Mouse (Mus musculus) neural tube, embryonic 14.5 days (tissue): Measurements from ENCODE around the gene Gm14190. TPM values are rescaled to one million over a fixed set of nuclear protein-coding genes. Genes with fewer than 3 reads are reported as not detected.
"Not testable (repeated sequence)": the region's sequence is repeated elsewhere in the genome, so short reads cannot be mapped to it uniquely, and the experiment has no call there.

Experiments used
- ATAC-seq: fragments of 200-750 bp; cut with Nextera tagmentation; 2 replicates; pipeline ENCODE4 v1.8.0; 2017; ENCODE audit warnings: low read depth, mild to moderate bottlenecking, moderate TSS enrichment, moderate library complexity
- H3K27ac ChIP-seq: fragments of 300-500 bp; sonication (generic); 2 replicates; pipeline ENCODE4 v1.5.1; 2014; ENCODE audit warnings: low read depth, mild to moderate bottlenecking, control low read depth, low read length, moderate library complexity, mixed read lengths
- H3K27me3 ChIP-seq: fragments of 300-500 bp; sonication (generic); 2 replicates; pipeline ENCODE4 v1.6.1; 2014; ENCODE audit warnings: low read length; ENCODE audit not compliant: control insufficient read depth, insufficient read depth
- H3K36me3 ChIP-seq: fragments of 300-500 bp; sonication (generic); 2 replicates; pipeline ENCODE4 v1.6.1; 2014; ENCODE audit warnings: low read length, mixed read lengths; ENCODE audit not compliant: control insufficient read depth, insufficient read depth
- H3K4me1 ChIP-seq: fragments of 300-500 bp; sonication (generic); 2 replicates; pipeline ENCODE4 v1.6.1; 2014; ENCODE audit warnings: low read length; ENCODE audit not compliant: control insufficient read depth, insufficient read depth
- H3K4me2 ChIP-seq: fragments of 300-500 bp; sonication (generic); 2 replicates; pipeline ENCODE4 v1.6.1; 2014; ENCODE audit warnings: mild to moderate bottlenecking, low read depth, low read length, control low read depth
- H3K4me3 ChIP-seq: fragments of 300-500 bp; sonication (generic); 2 replicates; pipeline ENCODE4 v1.5.1; 2014; ENCODE audit warnings: low read depth, low read length, control low read depth, mixed read lengths
- H3K9ac ChIP-seq: fragments of 300-500 bp; sonication (generic); replicated peaks from 2 replicates; pipeline ENCODE4 v1.6.1; 2014; ENCODE audit warnings: low read depth, mild to moderate bottlenecking, control low read depth, low read length, mixed read lengths
- H3K9me3 ChIP-seq: fragments of 300-500 bp; sonication (generic); 2 replicates; pipeline ENCODE4 v1.6.1; 2016; ENCODE audit warnings: low read length; ENCODE audit not compliant: control insufficient read depth
- WGBS: fragments of 180-500 bp; shearing (Covaris S2); extraction: QIAGEN DNeasy Blood & Tissue Kit; methylation state at CpG from one replicate; pipeline ENCODE4 v1.1.7; 2014; 5-methylcytosine and 5-hydroxymethylcytosine counted together
- polyA plus RNA-seq: library from polyadenylated mRNA; unstranded; fragments of >200 nt; fragmentation: Nextera tagmentation; extraction: Ambion mirVana; gene quantifications from 2 replicates; pipeline ENCODE4 v1.2.1, GENCODE M21; 2014

Gm14190 gene
- polyA plus RNA-seq, 1 experiment from 2014 or later = not detected

GRCm38 (mm10) chr11:99658467-99659010, 32.0 kb downstream of the Gm14190 start, which contains the start of gene Gm11563:
Gene Gm11563, minus strand, starts transcription at chr11:99658960.
- H3K4me3 ChIP-seq, H3K36me3 ChIP-seq, H3K9me3 ChIP-seq, H3K27ac ChIP-seq, H3K4me2 ChIP-seq, H3K27me3 ChIP-seq, H3K4me1 ChIP-seq, ATAC-seq, H3K9ac ChIP-seq: not testable (repeated sequence)
- WGBS = 66% methylated on average over 10 of the region's 10 CpGs

- WGBS = 42% methylated on average over 5 of the region's 5 CpGs
- Histone ChIP-seq H3K4me1 (no peaks in the 10 kb centered on the region), H3K27me3 (no peaks in the 10 kb centered on the region), H3K36me3 (no peaks in the 10 kb centered on the region), H3K4me2 (no peak overlapping the region), H3K27ac (no peak overlapping the region), H3K9me3 (no peaks in the 10 kb centered on the region), H3K9ac (no peak overlapping the region), H3K4me3 (no peak overlapping the region)
- ATAC-seq = no peak
Measured at GRCm38 (mm10) chr11:99657051-99657450, 33.5 kb downstream of the Gm14190 start.

- Histone ChIP-seq H3K4me3 (no peak within 1 kb of the TSS), H3K36me3 (no peaks in the 10 kb centered on the region), H3K4me1 (no peaks in the 10 kb centered on the region), H3K27me3 (no peaks in the 10 kb centered on the region), H3K27ac (no peak within 1 kb of the TSS), H3K9me3 (no peaks in the 10 kb centered on the region), H3K9ac (no peak within 1 kb of the TSS), H3K4me2 (no peak within 1 kb of the TSS)
- no peak for ATAC-seq
- 83% methylated on average over 2 of the region's 2 CpGs for WGBS
Measured at GRCm38 (mm10) chr11:99650136-99650535, 40.4 kb downstream of the Gm14190 start, which contains the start of gene Gm11555. Gene Gm11555, minus strand, starts transcription at chr11:99650236.

- Histone ChIP-seq H3K4me2 (no peak overlapping the region), H3K4me1 (no peaks in the 10 kb centered on the region), H3K4me3 (no peak overlapping the region), H3K27ac (no peak overlapping the region), H3K36me3 (no peaks in the 10 kb centered on the region), H3K9ac (no peak overlapping the region), H3K27me3 (no peaks in the 10 kb centered on the region), H3K9me3 (no peaks in the 10 kb centered on the region)
- no peak for ATAC-seq
- WGBS = 91% methylated on average over 15 of the region's 15 CpGs
Measured at GRCm38 (mm10) chr11:99646444-99646843, 44.1 kb downstream of the Gm14190 start.

GRCm38 (mm10) chr11:99644351-99644750, 46.2 kb downstream of the Gm14190 start:
- no peaks in the 10 kb centered on the region for H3K4me1 ChIP-seq
- no peak overlapping the region for H3K4me2 ChIP-seq
- no peaks in the 10 kb centered on the region for H3K9me3 ChIP-seq
- no peak overlapping the region for H3K9ac ChIP-seq
- WGBS = 61% methylated on average over 3 of the region's 3 CpGs
- H3K4me3 ChIP-seq = no peak overlapping the region
- no peaks in the 10 kb centered on the region for H3K27me3 ChIP-seq
- no peaks in the 10 kb centered on the region for H3K36me3 ChIP-seq
- ATAC-seq = no peak
- no peak overlapping the region for H3K27ac ChIP-seq

GRCm38 (mm10) chr11:99643635-99644139, 46.9 kb downstream of the Gm14190 start, which contains the start of gene Krtap4-7:
Gene Krtap4-7, minus strand, starts transcription at chr11:99644089.
- not testable (repeated sequence) for H3K9ac ChIP-seq, H3K36me3 ChIP-seq, ATAC-seq, H3K27me3 ChIP-seq, H3K9me3 ChIP-seq, H3K27ac ChIP-seq, H3K4me2 ChIP-seq, H3K4me3 ChIP-seq, H3K4me1 ChIP-seq
- 84% methylated on average over 9 of the region's 9 CpGs for WGBS

GRCm38 (mm10) chr11:99640926-99641325, 49.6 kb downstream of the Gm14190 start:
- Histone ChIP-seq H3K4me2 (no peak overlapping the region), H3K27ac (no peak overlapping the region), H3K36me3 (no peaks in the 10 kb centered on the region), H3K4me1 (no peaks in the 10 kb centered on the region), H3K9me3 (no peaks in the 10 kb centered on the region), H3K9ac (no peak overlapping the region), H3K27me3 (no peaks in the 10 kb centered on the region), H3K4me3 (no peak overlapping the region)
- ATAC-seq = no peak
- 60% methylated on average over 1 of the region's 1 CpGs for WGBS

Other genes starting within 250 kb of the Gm14190 start
- gene Krt23, start 197.6 kb downstream of the Gm14190 start, polyA plus RNA-seq = 0.22 TPM in 1 of 2 replicates, not detected in the other
- gene Krt39, start 169.4 kb downstream of the Gm14190 start, polyA plus RNA-seq = not detected in 2 replicates
- gene Krt40, start 147.6 kb downstream of the Gm14190 start, polyA plus RNA-seq = not detected in 2 replicates
- not detected in 2 replicates for gene Krtap3-3, start 139.9 kb downstream of the Gm14190 start, polyA plus RNA-seq
- gene Krtap3-2, start 133.9 kb downstream of the Gm14190 start, polyA plus RNA-seq = not detected in 2 replicates
- not detected in 2 replicates for gene Gm11939, start 131.3 kb downstream of the Gm14190 start, polyA plus RNA-seq
- gene Krtap3-1, start 124.1 kb downstream of the Gm14190 start, polyA plus RNA-seq = not detected in 2 replicates
- not detected in 2 replicates for gene Krtap1-5, start 109.7 kb downstream of the Gm14190 start, polyA plus RNA-seq
- not detected in 2 replicates for gene Krtap1-4, start 107.1 kb downstream of the Gm14190 start, polyA plus RNA-seq
- not detected in 2 replicates for gene Krtap1-3, start 99.4 kb downstream of the Gm14190 start, polyA plus RNA-seq
- not detected in 2 replicates for gene Krtap9-3, start 92.6 kb downstream of the Gm14190 start, polyA plus RNA-seq
- not detected in 2 replicates for gene Gm11938, start 87.4 kb downstream of the Gm14190 start, polyA plus RNA-seq
- not detected in 2 replicates for gene Gm11937, start 80.6 kb downstream of the Gm14190 start, polyA plus RNA-seq
- not detected in 2 replicates for gene Krtap2-4, start 75.9 kb downstream of the Gm14190 start, polyA plus RNA-seq
- gene Gm11562, start 70.3 kb downstream of the Gm14190 start, polyA plus RNA-seq = not detected in 2 replicates
- gene Krtap4-1, start 62.5 kb downstream of the Gm14190 start, polyA plus RNA-seq = not detected in 2 replicates
- gene Krtap4-2, start 55.7 kb downstream of the Gm14190 start, polyA plus RNA-seq = not detected in 2 replicates
- gene Krtap4-7, start 46.7 kb downstream of the Gm14190 start, polyA plus RNA-seq = not detected in 2 replicates
- gene Gm11555, start 40.5 kb downstream of the Gm14190 start, polyA plus RNA-seq = not detected in 2 replicates
- not detected in 2 replicates for gene Gm11563, start 31.8 kb downstream of the Gm14190 start, polyA plus RNA-seq
- not detected in 2 replicates for gene Krtap4-6, start 24.8 kb downstream of the Gm14190 start, polyA plus RNA-seq
- gene Gm14180, start 43.5 kb upstream of the Gm14190 start, polyA plus RNA-seq = not detected in 2 replicates
- not detected in 2 replicates for gene Gm11595, start 82.2 kb upstream of the Gm14190 start, polyA plus RNA-seq
- gene Krtap4-8, start 90.0 kb upstream of the Gm14190 start, polyA plus RNA-seq = not detected in 2 replicates
- gene Krtap4-9, start 94.5 kb upstream of the Gm14190 start, polyA plus RNA-seq = not detected in 2 replicates
- gene Gm11596, start 102.7 kb upstream of the Gm14190 start, polyA plus RNA-seq = not detected in 2 replicates
- not detected in 2 replicates for gene Gm11569, start 108.2 kb upstream of the Gm14190 start, polyA plus RNA-seq
- gene Gm11554, start 113.7 kb upstream of the Gm14190 start, polyA plus RNA-seq = not detected in 2 replicates
- not detected in 2 replicates for gene Krtap4-13, start 119.2 kb upstream of the Gm14190 start, polyA plus RNA-seq
- not detected in 2 replicates for gene Gm11564, start 124.9 kb upstream of the Gm14190 start, polyA plus RNA-seq
- not detected in 2 replicates for gene 2300003K06Rik, start 147.3 kb upstream of the Gm14190 start, polyA plus RNA-seq
- gene Krtap4-16, start 160.9 kb upstream of the Gm14190 start, polyA plus RNA-seq = not detected in 2 replicates
- not detected in 2 replicates for gene Gm11568, start 167.2 kb upstream of the Gm14190 start, polyA plus RNA-seq
- not detected in 2 replicates for gene Gm11559, start 173.7 kb upstream of the Gm14190 start, polyA plus RNA-seq
- gene Krtap9-1, start 182.6 kb upstream of the Gm14190 start, polyA plus RNA-seq = not detected in 2 replicates
- gene Gm11567, start 188.4 kb upstream of the Gm14190 start, polyA plus RNA-seq = not detected in 2 replicates
- not detected in 2 replicates for gene Krtap31-1, start 217.2 kb upstream of the Gm14190 start, polyA plus RNA-seq
- gene Gm11565, start 224.0 kb upstream of the Gm14190 start, polyA plus RNA-seq = not detected in 2 replicates
- gene Krtap31-2, start 245.6 kb upstream of the Gm14190 start, polyA plus RNA-seq = not detected in 2 replicates